Mouse (Mus musculus) urinary bladder, postnatal 36 days (tissue): ENCODE results near the gene Etv5.

Experiments used
- DNase-seq, 2 experiments: peaks; one replicate each; pipeline ENCODE4 v3.0.0; 2022; ENCODE audit warnings: low spot score in 2 of 2, mixed read lengths in 1 of 2

Etv5 gene

DNA sequence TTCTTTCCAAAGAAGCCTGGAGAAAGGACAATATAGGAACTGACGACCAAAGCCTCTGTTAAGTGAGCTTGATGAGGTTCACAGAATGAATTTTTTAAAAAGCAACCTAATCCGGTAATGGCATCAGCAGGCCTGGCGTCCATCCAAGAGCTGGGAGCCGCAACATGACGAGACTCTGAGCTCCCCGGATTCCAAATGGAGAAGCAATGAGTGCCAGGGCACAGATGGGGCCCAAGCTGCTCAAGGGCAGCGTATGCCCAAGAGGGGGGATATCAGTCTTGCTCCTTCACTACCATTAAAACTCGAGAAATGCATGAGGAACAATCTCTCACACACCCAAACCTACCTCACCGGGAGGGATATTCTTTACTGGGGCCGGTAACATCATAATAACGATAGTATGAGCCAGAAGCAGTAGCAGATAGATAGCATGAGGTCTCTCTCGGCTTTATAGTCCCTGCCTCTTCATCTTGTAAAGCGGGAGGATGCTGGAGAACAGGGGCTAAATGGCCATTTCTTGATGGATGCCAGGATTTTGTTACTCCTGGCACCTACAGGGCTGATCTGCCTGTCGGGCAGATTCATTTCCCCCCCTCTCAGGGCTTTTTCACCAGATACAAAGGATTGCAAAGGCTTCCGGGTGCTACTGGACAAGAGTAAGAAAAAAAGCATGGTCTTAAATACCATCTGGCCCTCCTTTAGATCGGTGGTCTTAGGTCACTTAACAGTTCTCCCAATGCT lies 9.1 kb downstream of the Etv5 start:
- DNase-seq, result no peak

DNA sequence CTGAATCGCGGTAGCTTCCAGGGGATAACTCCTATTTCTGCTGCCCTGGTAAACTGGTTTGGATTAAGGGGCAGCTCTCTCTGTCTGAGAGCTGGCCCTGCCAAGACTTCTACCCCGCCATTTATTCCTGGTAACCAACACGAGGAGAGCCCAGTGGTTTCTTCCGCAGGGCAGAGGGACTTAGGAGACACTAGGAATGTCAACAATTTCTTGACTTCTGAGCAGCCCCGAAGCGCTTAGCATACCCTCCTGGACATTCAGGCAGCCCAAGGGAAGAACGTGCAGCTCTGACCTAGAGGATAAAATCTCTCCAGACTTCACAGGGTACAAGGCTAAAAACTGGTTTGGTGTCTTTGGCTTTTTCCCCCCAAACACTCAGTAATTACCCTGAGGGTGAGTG lies 10.1 kb downstream of the Etv5 start:
- no peak for DNase-seq

DNA sequence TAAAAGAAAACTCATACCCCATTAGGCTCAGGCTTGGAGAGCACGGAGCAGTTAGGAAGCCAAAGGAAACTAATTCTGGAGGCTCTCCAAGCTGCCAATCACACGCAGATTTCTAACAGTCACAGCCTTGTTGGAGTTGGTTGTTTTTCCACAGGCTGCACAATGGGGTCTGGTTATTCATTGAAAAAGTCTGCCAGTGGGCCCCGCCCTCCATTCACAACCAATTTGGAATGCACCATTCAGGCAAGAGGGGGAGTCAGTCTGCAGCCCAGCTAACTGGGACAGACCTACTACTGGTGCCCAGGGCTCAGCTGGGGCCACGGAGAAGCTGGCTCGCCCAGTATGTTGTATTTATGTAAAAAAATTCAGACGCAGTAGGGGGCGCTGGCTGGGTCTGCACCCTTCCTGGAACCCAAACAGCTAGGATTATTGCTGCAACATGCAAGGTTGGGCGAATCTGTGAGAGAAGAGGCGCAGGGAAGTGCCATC lies 10.6 kb downstream of the Etv5 start:
- peak; percentile 51 to 64 for DNase-seq

DNA sequence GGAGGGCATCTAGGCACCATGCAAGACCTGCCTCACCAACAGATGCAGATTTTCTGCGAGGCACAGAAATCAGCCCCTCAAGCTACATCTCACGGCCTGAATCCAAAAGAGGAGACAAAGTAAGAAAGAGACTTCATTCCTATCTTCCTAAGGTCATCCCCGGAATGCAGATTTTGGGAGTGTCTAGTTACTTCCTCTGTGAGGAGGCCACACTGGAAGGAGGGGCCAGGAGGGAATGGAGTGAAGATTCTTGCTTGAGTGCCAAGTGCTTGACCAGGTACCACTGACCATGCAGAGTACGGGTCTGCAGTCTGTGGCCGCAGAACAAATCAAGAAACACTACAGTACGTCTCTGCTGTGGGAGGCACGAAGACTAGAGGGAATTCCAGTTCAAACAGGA lies 12.7 kb downstream of the Etv5 start:
- no peak for DNase-seq

DNA sequence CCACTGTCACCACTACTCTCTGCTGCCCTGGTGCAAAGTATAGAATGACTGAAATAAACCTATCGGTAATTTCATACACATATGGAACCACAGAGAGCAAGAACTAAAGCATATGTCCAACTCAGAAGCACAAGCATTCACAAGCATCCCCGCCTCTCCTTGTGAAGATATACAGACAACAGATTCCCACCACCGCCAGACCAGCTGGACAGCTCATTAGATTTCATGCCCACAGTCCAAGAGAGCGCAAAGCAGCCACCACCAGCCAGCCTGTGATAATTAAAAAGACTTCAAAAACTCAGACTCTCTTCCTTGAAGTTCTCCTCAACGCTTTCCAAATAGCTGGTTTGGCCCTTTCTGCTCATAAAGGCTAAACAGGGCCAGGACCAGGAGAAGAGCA lies 17.3 kb downstream of the Etv5 start:
- no peak for DNase-seq

DNA sequence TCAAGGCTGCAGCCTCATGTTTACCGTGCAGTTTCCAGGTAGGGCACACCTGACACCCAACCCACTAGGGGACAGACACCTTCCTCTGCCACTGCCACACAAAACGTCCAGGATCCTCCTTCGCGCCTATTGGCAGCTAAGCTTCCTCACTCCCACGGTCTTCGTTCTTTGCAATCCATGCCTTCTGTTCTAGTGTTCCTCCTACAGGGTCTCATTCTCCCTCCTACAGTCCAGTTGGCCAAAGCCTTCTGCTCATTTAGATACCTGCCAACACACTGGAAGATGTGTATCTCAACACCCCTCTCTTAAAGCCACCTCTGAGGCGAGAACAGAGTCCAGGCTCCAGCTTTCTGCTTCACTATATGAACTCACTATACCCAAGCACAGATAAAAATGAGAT lies 21.6 kb downstream of the Etv5 start:
- no peak for DNase-seq

DNA sequence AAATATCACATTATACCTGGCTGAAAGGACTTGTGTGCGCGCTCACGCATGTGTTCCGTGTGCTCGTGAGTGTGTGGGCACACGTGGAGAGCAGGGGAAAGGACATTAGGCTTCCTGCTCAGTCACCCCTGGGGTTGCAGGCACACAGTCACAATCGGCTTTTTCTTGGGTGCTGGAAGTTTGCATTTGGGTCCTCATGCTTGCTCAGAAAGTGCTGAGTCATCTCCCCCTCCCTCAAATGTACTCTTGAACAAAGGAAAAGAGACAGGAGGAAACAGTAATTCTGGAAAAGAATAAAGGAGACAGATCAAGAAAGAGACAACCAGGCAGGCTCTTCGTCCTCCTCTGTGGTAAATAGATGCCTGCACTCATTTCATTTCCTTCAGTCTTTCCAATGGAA lies 22.5 kb downstream of the Etv5 start:
- no peak for DNase-seq

DNA sequence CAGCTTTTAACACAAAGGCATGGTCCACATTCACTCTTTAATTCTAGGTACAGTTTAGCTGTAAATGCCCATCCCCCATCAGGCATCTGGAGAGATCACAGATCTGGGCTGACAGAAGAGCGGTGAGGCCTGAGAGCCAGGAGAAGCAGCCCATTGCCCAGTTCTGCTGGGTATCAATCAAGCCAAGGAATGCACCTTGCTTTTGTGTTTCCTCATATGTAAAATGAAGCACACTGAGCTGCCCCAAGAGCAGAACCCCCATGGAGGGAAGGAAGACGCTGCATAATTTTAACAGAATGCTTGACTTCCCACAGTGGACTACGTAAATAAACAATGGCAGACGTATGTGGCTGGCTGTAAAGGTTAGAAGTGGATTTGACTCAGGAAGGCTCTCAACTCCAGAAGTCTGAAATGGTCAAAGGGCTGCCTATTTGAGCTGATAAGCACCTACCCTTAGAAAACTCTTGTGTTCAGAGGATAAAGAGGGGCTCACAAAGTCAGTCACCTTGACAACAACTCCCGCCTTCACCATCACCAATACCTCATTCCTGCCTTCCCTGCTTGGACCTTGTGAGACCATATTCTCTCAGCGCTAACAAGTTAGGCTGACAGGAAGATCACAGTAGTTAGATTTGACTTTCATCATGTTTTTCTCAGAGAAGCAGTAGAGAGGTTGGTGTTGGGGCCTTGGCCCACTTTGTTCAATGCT lies 23.2 kb downstream of the Etv5 start:
- no peak for DNase-seq

DNA sequence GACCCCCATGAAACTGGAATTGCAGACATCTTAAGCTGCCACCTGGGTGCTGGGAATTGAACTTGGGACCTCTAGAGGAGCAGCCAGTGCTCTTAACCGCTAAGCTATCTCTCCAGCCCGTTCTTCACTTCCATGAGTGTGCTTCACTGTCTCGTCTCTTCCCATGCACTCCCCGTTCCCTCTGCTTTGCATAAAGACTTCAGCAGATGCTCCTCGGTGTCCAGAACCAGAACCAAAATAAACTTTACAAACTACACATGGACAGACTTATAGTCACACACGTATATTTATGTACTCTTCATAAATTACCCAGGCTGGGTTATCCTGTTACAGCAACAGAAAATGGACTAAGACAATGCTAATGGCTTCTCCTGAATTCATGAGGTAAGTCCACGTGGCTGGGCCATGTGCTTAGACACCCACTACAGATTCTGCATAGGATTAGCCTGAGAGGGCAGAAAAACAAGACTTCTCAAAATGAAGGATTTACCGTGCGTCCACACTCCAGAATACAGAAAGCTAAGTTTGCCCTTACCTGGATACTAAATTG lies 25.2 kb downstream of the Etv5 start:
- DNase-seq, result no peak

DNA sequence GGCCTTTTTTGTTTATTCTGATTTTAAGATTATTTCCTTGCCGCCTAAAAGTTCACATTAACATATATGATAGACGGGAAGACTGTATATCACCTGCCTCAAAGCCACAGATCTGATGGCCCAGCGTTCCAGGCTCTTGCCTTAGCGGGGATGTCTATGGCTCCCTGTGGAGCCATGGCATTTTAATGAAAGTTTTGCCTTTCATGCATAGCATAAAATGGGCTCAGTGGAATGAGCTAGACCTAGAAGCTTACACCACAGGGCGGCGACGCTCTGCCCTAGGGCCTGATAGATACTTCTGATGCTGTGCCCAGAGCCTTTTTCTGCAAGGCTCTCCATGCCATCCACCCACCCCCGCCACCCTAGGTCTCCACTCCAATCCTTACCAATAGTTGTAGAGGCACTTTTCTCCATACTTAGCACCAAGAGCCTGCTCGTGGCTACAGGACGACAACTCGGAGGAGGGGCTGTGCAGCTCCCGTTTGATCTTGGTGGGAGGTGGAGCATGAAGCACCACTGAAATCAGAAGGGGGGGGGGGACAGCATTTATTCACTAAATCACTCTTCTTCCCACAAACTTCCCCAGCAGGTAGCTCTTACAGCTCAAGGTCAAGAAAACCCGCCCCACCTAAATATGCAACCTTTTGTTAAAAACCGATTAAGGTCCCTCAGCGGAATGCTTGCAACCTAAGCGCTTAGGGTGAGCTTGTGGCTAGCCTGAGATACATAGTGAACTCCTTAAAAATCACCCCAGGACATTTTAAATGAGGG lies 26.9 kb downstream of the Etv5 start:
- DNase-seq, result no peak

DNA sequence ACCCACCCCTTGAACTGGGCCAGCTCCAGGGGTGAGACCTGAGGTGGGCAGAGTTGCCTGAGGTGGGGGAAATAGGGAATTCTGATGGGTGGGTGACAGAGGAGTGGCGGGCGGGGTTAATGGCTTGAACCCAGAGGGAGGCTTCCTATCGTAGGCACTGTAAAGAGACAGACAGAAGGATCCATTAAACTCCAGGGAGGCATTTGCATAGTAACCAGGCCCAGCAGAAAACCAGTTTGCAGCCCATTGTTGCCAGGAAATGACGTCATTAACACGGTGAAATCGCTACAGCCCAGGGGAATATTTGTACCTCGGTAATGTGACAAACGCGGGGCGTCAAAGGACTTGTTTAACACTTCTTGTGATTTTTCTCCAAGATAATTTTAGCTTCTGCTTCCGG lies 27.8 kb downstream of the Etv5 start:
- DNase-seq, result no peak

DNA sequence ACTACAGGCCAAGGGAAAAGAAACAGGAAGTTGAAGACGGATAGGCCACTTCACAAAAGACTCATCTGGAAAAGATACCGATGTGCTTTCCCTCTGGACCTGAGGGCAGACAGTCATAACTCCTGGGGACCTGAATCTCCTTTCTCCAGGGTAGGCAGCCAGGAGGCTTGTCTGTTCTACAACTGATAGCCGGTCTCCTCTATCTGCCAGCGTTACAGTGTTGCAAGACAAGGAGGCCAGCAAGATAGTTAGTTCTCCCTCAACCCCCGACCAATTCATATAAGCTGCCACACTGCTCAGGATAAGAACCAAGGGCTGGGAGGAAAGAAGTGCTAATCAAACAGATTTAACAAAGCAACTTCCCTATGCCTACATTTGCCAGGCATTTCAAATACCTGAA lies 29.5 kb downstream of the Etv5 start:
- no peak for DNase-seq

DNA sequence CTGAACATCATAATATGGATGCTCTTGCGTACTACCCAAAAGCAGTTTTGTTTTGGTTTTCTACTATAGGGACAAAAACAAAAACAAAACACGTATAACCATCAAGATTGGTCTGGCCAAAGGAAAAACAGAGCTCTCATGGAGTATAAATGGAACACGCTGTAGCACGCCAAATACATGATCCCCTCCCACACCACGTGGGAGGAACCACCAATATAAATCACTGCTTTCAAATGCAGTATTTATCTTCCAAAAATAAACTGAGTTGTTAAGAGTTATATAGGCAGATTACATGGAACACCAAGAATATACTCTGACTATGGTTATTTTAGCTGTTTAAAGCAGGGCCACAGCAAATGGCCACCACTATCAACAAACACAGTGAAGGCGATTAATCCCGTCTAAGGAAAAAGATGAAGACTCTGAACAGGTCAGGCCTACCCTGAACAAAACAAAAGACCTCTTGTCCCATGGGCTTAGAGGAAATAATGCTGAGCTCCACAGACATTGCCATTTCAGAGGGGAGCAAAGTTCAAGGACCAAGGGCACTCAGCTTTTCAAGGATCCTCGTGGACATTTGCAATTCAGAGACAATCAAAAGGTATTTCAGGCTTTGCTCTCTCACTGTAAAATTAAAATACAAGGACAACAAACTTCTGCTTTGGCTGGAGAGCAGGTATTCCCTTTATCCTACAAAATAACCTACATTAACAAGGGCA lies 30.7 kb downstream of the Etv5 start:
- DNase-seq, result no peak

DNA sequence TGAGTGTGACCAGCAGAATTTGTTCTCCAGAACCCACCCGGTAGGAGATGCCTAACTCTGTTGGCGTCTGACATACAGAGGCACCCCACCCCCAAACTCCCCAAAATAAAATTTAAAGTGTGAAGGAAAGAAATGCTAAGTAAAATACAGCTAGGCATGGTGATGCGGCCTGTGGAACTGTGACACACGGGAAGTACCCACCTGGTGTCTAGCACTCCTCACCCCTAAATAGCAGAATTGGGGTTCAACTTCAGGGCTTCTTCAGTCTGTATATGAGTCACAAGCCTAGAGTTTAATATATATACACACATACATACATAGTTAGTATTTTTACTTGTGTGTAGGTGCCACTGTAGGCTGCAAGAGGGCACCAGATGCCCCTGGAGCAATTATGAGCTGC lies 32.8 kb downstream of the Etv5 start:
- no peak for DNase-seq

DNA sequence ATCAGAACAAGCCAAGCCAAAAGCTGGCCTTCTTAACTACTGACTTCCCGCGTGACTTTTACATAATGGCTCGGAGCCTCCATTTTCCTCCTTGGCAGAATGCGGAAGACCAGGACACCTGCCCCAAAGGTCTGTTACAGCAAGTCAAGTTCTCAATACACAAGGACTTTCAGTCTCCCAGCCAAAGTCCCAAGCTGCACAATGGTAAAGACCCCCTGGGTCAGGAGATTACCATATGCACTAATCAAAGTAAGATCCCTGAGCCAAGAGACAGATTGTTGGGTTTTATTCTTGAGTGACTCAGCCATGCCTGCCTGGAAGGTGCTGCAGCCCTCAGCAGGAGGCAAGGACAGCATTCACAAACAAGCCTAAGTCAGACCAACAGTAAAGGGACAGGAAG lies 33.5 kb downstream of the Etv5 start:
- DNase-seq, result no peak

DNA sequence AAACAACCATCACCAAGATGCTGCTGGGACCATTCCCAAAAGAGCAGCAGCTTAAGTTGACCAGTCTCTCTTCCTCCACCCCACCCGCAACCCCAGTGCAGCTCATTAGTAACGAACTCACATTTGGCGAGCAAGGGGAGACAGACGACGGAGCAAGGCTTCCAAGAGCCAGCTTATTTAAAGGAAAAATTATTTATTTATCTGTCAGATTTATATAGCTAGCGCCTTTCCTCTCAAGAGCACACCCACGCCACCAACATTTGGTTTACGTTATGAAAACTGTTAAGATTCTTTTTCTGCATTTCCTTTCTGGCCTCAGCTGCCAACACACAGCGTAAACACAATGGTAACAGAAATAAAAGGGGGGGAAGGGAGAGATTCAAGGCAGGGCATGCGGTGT lies 34.0 kb downstream of the Etv5 start:
- DNase-seq, result no peak

DNA sequence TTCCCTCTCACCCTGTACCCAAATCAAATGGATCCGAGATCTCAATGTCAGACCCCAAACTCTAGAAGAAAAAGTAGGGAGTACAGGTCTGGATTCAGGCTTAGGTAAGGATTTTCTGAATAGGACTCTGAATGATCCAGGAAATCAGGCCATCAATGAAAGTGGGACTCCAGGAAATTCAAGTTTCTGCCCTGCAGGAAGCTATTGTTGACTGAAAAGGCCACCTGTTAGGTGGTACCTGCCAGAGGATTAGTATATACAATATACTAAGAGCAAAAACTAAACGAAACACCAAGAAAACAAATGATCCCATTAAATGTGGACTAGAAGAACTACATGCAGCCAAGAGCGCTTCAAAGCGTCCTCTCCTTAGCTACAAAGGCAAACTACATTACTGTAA lies 35.8 kb downstream of the Etv5 start:
- no peak for DNase-seq

DNA sequence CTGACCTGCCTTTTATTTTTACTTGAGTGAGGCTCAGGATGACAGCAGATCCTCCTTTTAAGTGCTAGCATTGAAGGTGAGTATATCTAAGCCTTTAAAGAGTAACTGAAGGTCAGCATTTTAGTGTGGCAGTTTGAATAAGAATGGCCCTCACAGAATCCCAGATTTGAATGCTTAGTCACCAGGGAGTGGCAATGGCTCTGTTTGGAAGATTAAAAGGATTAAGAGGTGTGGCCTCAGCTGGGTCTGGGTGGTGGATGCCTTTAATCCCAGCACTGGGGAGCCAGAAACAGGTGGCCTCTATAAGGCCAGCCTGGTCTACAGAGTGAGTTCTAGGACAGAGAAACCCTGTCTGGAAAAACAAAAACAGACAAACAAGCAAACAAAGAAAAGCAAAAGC lies 36.9 kb downstream of the Etv5 start:
- no peak for DNase-seq

DNA sequence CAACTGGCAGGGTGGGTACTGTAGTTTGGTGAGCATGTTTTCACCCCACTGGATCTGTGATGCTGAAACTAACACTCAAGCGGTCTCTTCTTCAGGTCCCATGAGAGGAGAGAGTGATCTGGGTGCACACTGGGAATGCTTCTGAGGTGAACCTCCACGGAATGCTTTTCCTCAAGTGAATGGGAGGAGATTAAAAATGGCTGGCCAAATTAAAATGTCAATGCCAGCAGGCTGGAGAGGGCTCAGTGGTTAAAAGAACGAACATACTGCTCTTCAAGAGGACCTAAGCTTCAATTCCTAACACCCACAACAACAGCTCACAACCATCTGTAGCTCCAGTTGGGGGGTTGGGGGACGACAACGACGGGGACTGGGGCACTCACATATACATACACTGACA lies 39.3 kb downstream of the Etv5 start:
- no peak for DNase-seq

DNA sequence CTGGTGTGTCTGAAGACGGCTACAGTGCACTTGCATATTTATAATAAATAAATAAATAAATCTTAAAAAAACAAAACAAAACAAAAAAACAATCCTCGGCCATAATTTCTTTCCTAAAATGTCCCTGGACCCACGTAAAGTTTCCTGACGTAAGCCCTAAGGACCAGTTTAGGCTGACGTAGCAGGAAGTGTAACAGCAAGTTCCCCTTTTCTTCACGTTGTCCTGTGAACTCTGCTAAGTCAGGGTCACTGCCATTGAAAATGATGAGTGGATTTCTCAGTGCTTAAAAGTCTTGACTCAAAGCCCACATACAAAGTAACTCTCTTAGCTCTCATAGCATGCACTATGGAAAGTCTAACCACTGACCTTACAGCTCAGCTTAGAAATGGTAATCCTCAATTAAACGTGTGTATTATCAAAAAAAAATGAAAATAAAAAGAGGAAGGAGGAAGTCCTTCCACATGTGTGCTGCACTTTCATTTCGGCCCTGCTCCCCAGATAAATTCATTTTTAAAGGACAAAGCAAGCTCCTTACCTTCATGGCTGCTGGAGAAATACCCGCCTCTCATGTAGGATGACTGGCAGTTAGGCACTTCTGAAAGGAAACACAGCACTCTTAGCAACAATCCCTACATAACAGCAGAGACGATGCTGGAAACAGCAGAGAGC lies 40.6 kb downstream of the Etv5 start:
- no peak for DNase-seq

DNA sequence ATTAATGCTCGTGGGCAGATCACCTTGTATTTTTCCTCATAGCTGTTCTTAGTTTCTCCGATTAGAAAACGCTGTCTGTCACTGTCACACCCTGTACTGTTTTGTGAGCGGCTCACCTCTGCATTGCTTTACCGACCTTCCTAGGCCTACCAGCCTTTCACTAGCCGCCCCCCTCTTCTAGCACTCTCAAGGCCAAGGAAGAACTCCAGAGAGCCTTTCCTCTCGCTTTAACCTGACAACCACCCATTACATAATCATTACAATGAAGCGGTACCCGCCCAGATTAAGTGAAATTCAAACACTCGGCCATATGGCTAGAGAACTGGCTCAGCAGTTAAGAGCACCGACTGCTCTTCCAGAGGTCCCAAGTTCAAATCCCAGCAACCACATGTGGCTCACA lies 41.2 kb downstream of the Etv5 start:
- DNase-seq, result no peak
